Mouse (Mus musculus) heart, adult 18-20 months (tissue): ENCODE results near the gene Trip12. TPM values are rescaled to one million over a fixed set of nuclear protein-coding genes. Genes with fewer than 3 reads are reported as not detected.

Experiments
- DNase-seq, 2 experiments: peaks; one replicate each; pipeline ENCODE4 v3.0.0; 2021 to 2022; ENCODE audit warnings: mixed read lengths in 1 of 2
- total RNA-seq, 2 experiments: library from RNA; stranded (reverse); gene quantifications; 2 replicates each; pipeline ENCODE4 v1.2.3; 2021

Gene Trip12
- total RNA-seq, 2 experiments from 2014 or later, result 178 to 183 TPM

GRCm38 (mm10) chr1:84860360-84861254 lies 20.3 kb upstream of the Trip12 start:
- DNase-seq, result no peak

GRCm38 (mm10) chr1:84859597-84859996 lies 19.3 kb upstream of the Trip12 start:
- no peak for DNase-seq

- no peak for DNase-seq
These were observed 15.4 kb upstream of the Trip12 start for GRCm38 (mm10) chr1:84855756-84856155.

- DNase-seq, result no peak
These were observed 14.7 kb upstream of the Trip12 start for GRCm38 (mm10) chr1:84854966-84855365.

- no peak for DNase-seq
These were observed 13.4 kb upstream of the Trip12 start for GRCm38 (mm10) chr1:84853721-84854120.

- no peak for DNase-seq
These were observed 11.4 kb upstream of the Trip12 start for GRCm38 (mm10) chr1:84851512-84852235.

GRCm38 (mm10) chr1:84850471-84850870 lies 10.2 kb upstream of the Trip12 start:
- no peak for DNase-seq

GRCm38 (mm10) chr1:84849804-84850203 lies 9.5 kb upstream of the Trip12 start:
- DNase-seq, result no peak

GRCm38 (mm10) chr1:84848801-84849455 lies 8.6 kb upstream of the Trip12 start:
- DNase-seq, result no peak

GRCm38 (mm10) chr1:84848335-84848734 lies 8.0 kb upstream of the Trip12 start:
- DNase-seq, result no peak

GRCm38 (mm10) chr1:84847698-84848097 lies 7.4 kb upstream of the Trip12 start:
- no peak for DNase-seq

GRCm38 (mm10) chr1:84843366-84843765 lies 3.0 kb upstream of the Trip12 start:
- DNase-seq, result no peak

- DNase-seq, result no peak
These were observed 745 bp upstream of the Trip12 start for GRCm38 (mm10) chr1:84841061-84841460.

- DNase-seq, result peak; percentile 95 to 96
These were observed 853 bp downstream of the Trip12 start, which contains the start of gene Fbxo36 for GRCm38 (mm10) chr1:84839309-84840017. Fbxo36 (plus strand) TSS chr1:84839841.

- peak; percentile 77 for DNase-seq
These were observed 1.6 kb downstream of the Trip12 start for GRCm38 (mm10) chr1:84838621-84839151.

- DNase-seq, result peak; percentile 10 to 37
These were observed 2.2 kb downstream of the Trip12 start for GRCm38 (mm10) chr1:84838156-84838555.

- DNase-seq, result peak in 1 of 2 experiments; percentile 10
These were observed 2.7 kb downstream of the Trip12 start for GRCm38 (mm10) chr1:84837523-84838145.

- peak; percentile 14 to 17 for DNase-seq
These were observed 15.2 kb downstream of the Trip12 start for GRCm38 (mm10) chr1:84825091-84825490.

GRCm38 (mm10) chr1:84817596-84817995 lies 22.7 kb downstream of the Trip12 start:
- DNase-seq, result no peak

- no peak for DNase-seq
These were observed 36.5 kb downstream of the Trip12 start for GRCm38 (mm10) chr1:84803788-84804187.

GRCm38 (mm10) chr1:84799166-84799565 lies 41.1 kb downstream of the Trip12 start:
- DNase-seq, result no peak
